Mouse (Mus musculus): ENCODE data around the gene Alx3. TPM values are rescaled to one million over a fixed set of nuclear protein-coding genes. Genes with fewer than 3 reads are reported as not detected.

The Alx3 gene
- total RNA-seq (2014; fragmentation: Nextera tagmentation): not detected in 2 replicates
- total RNA-seq (2017): not detected in 2 replicates

- no peak for ATAC-seq (replicated peaks; ENCODE audit: low FRiP score, low TSS enrichment, poor library complexity, severe bottlenecking)
Observed at GRCm38 (mm10) chr3:107594662-107595263, at the start of gene Alx3. Alx3 (plus strand) TSS chr3:107595031.

- no peak for ATAC-seq (replicated peaks; ENCODE audit: low FRiP score, low TSS enrichment, poor library complexity, severe bottlenecking)
Observed at GRCm38 (mm10) chr3:107545278-107545677, 49.6 kb upstream of the Alx3 start.

GRCm38 (mm10) chr3:107545716-107546412, 49.0 kb upstream of the Alx3 start:
- ATAC-seq (replicated peaks; ENCODE audit: low FRiP score, low TSS enrichment, poor library complexity, severe bottlenecking): no peak

- ATAC-seq (replicated peaks; ENCODE audit: low FRiP score, low TSS enrichment, poor library complexity, severe bottlenecking): no peak
Observed at GRCm38 (mm10) chr3:107546956-107547355, 47.9 kb upstream of the Alx3 start.

GRCm38 (mm10) chr3:107550409-107551049, 44.3 kb upstream of the Alx3 start:
- ATAC-seq (replicated peaks; ENCODE audit: low FRiP score, low TSS enrichment, poor library complexity, severe bottlenecking): no peak; the same call in 1 of the 2 replicates

- no peak for ATAC-seq (replicated peaks; ENCODE audit: low FRiP score, low TSS enrichment, poor library complexity, severe bottlenecking)
Observed at GRCm38 (mm10) chr3:107554842-107555241, 40.0 kb upstream of the Alx3 start, which contains the start of gene Ubl4b. Ubl4b (minus strand) TSS chr3:107555073.

- peak; percentile 29 for ATAC-seq (replicated peaks; ENCODE audit: low FRiP score, low TSS enrichment, poor library complexity, severe bottlenecking)
Observed at GRCm38 (mm10) chr3:107558740-107559139, 36.1 kb upstream of the Alx3 start.

GRCm38 (mm10) chr3:107559183-107559582, 35.6 kb upstream of the Alx3 start:
- ATAC-seq (replicated peaks; ENCODE audit: low FRiP score, low TSS enrichment, poor library complexity, severe bottlenecking): peak; percentile 90

GRCm38 (mm10) chr3:107562104-107562503, 32.7 kb upstream of the Alx3 start:
- ATAC-seq (replicated peaks; ENCODE audit: low FRiP score, low TSS enrichment, poor library complexity, severe bottlenecking): no peak

GRCm38 (mm10) chr3:107562591-107562990, 32.2 kb upstream of the Alx3 start:
- ATAC-seq (replicated peaks; ENCODE audit: low FRiP score, low TSS enrichment, poor library complexity, severe bottlenecking): no peak

- no peak for ATAC-seq (replicated peaks; ENCODE audit: low FRiP score, low TSS enrichment, poor library complexity, severe bottlenecking)
Observed at GRCm38 (mm10) chr3:107563880-107564279, 31.0 kb upstream of the Alx3 start.

- no peak for ATAC-seq (replicated peaks; ENCODE audit: low FRiP score, low TSS enrichment, poor library complexity, severe bottlenecking)
Observed at GRCm38 (mm10) chr3:107565331-107565730, 29.5 kb upstream of the Alx3 start.

- ATAC-seq (replicated peaks; ENCODE audit: low FRiP score, low TSS enrichment, poor library complexity, severe bottlenecking): no peak
Observed at GRCm38 (mm10) chr3:107567766-107568165, 27.1 kb upstream of the Alx3 start.

- ATAC-seq (replicated peaks; ENCODE audit: low FRiP score, low TSS enrichment, poor library complexity, severe bottlenecking): no peak
Observed at GRCm38 (mm10) chr3:107568721-107569120, 26.1 kb upstream of the Alx3 start.

- ATAC-seq (replicated peaks; ENCODE audit: low FRiP score, low TSS enrichment, poor library complexity, severe bottlenecking): 0 out of 2 replicates have a peak, but pooled peaks have one; percentile 47
Observed at GRCm38 (mm10) chr3:107571205-107571604, 23.6 kb upstream of the Alx3 start.

- no peak for ATAC-seq (replicated peaks; ENCODE audit: low FRiP score, low TSS enrichment, poor library complexity, severe bottlenecking)
Observed at GRCm38 (mm10) chr3:107576807-107577206, 18.0 kb upstream of the Alx3 start.

- ATAC-seq (replicated peaks; ENCODE audit: low FRiP score, low TSS enrichment, poor library complexity, severe bottlenecking): peak; percentile 83
Observed at GRCm38 (mm10) chr3:107577810-107578390, 16.9 kb upstream of the Alx3 start.

GRCm38 (mm10) chr3:107579466-107579865, 15.4 kb upstream of the Alx3 start:
- ATAC-seq (replicated peaks; ENCODE audit: low FRiP score, low TSS enrichment, poor library complexity, severe bottlenecking): 0 out of 2 replicates have a peak, but pooled peaks have one; percentile 58

GRCm38 (mm10) chr3:107581103-107582010, 13.5 kb upstream of the Alx3 start:
- ATAC-seq (replicated peaks; ENCODE audit: low FRiP score, low TSS enrichment, poor library complexity, severe bottlenecking): no peak

All from megakaryocyte-erythroid progenitor cell, adult 5-6 weeks (primary cell).